Mouse (Mus musculus) heart, adult 2 months (tissue): ENCODE measurements around the gene Rgs3.

Experiments used
- CTCF ChIP-seq: fragments of 200-600 bp; IDR thresholded peaks from 2 replicates; pipeline ENCODE4 v1.8.1; 2022; ENCODE audit warnings: antibody characterized with exemption, mild to moderate bottlenecking, moderate library complexity
- EP300 ChIP-seq: fragments of 200-500 bp; IDR thresholded peaks from 2 replicates; pipeline ENCODE4 v1.6.1; 2011; ENCODE audit warnings: low read depth, low read length, control low read depth; ENCODE audit not compliant: insufficient read depth
- POLR2A ChIP-seq: fragments of 200-500 bp; IDR thresholded peaks from 2 replicates; pipeline ENCODE4 v1.6.1; 2011; ENCODE audit warnings: mild to moderate bottlenecking, low read depth, low read length, control low read depth; ENCODE audit not compliant: insufficient read depth

DNA sequence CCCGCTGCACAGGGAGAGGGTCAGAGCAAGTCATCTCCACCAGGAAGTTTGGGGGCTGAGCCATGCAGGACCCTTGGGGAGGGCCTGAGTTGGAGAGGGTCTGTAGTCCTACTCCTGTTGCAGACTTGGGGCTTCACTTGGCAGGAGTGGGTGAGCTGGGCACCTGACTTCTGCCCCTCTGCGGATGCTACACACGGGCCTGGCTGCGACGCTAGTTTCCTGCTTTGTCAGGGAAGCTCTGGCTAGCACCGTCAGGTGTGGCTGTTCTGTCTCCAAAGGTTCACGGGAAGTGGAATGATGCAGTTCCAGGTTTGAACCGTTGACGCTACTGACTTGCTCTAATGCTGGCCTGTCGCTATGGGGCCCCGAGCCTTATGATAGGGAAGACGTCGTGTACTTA is 144.6 kb downstream of the Rgs3 start:
- no peak for TF ChIP-seq POLR2A
- TF ChIP-seq CTCF: no peak
- TF ChIP-seq EP300: no peak
